Mouse (Mus musculus) heart, adult 2 months (tissue): ENCODE measurements around the gene Armc10. TPM values are rescaled to one million over a fixed set of nuclear protein-coding genes. Genes with fewer than 3 reads are reported as not detected.
A peak's percentile ranks its signal among the peaks of the same experiment; 100 is the strongest.

ENCODE experiments used
- DNase-seq, 2 experiments: peaks; one replicate each; pipeline ENCODE4 v3.0.0; 2021
- H3K27ac ChIP-seq: fragments of 200-600 bp; 2 replicates; pipeline ENCODE4 v1.8.1; 2022
- H3K27me3 ChIP-seq: fragments of 200-500 bp; 2 replicates; pipeline ENCODE4 v1.6.1; 2012; ENCODE audit warnings: mild to moderate bottlenecking, low read length, inconsistent platforms, mixed read lengths; ENCODE audit not compliant: control insufficient read depth, insufficient read depth
- H3K36me3 ChIP-seq: fragments of 200-500 bp; 2 replicates; pipeline ENCODE4 v1.6.1; 2012; ENCODE audit warnings: low read length, inconsistent platforms; ENCODE audit not compliant: control insufficient read depth, insufficient read depth
- H3K4me1 ChIP-seq: fragments of 200-500 bp; 2 replicates; pipeline ENCODE4 v1.6.1; 2011; ENCODE audit warnings: low read length; ENCODE audit not compliant: control insufficient read depth, insufficient read depth
- H3K4me3 ChIP-seq: fragments of 200-600 bp; 2 replicates; pipeline ENCODE4 v1.8.1; 2022
- H3K79me2 ChIP-seq: fragments of 200-500 bp; replicated peaks from 2 replicates; pipeline ENCODE4 v1.6.1; 2012; ENCODE audit warnings: mild to moderate bottlenecking, inconsistent platforms, low read length, moderate library complexity, mixed read lengths; ENCODE audit not compliant: control insufficient read depth, insufficient read depth
- H3K9ac ChIP-seq: fragments of 200-500 bp; 2 replicates; pipeline ENCODE4 v1.6.1; 2012; ENCODE audit warnings: low read depth, mild to moderate bottlenecking, control low read depth, inconsistent platforms, low read length, mixed read lengths
- CTCF ChIP-seq: fragments of 200-600 bp; IDR thresholded peaks from 2 replicates; pipeline ENCODE4 v1.8.1; 2022; ENCODE audit warnings: antibody characterized with exemption, mild to moderate bottlenecking, moderate library complexity
- EP300 ChIP-seq: fragments of 200-500 bp; IDR thresholded peaks from 2 replicates; pipeline ENCODE4 v1.6.1; 2011; ENCODE audit warnings: low read depth, low read length, control low read depth; ENCODE audit not compliant: insufficient read depth
- POLR2A ChIP-seq: fragments of 200-500 bp; IDR thresholded peaks from 2 replicates; pipeline ENCODE4 v1.6.1; 2011; ENCODE audit warnings: mild to moderate bottlenecking, low read depth, low read length, control low read depth; ENCODE audit not compliant: insufficient read depth
- WGBS: fragments of 180-500 bp; shearing (Covaris S2); methylation state at CpG from one replicate; pipeline ENCODE4 v1.1.7; 2018; 5-methylcytosine and 5-hydroxymethylcytosine counted together
- intact Hi-C: fragments of 180-260 bp; cut with DNase I; formaldehyde crosslinking; loops from one replicate; pipeline ENCODE4 v1.15.1; 2025
- polyA plus RNA-seq: library from polyadenylated mRNA; depleted of rRNA; stranded (reverse); fragments of >200 nt; gene quantifications from 2 replicates; pipeline ENCODE4 v1.2.3, GENCODE M21; 2012
- total RNA-seq, 2 experiments: library from RNA; stranded (reverse); gene quantifications; 2 replicates each; pipeline ENCODE4 v1.2.3; 2021

Armc10 gene
- total and polyA plus RNA-seq, 3 experiments = 8.0 to 10.8 (median 9.4) TPM

GRCm38 (mm10) chr5:21672812-21673635 is 27.4 kb downstream of the Armc10 start:
- no peaks in the 10 kb centered on the region for H3K79me2 ChIP-seq
- H3K4me3 ChIP-seq = peak overlapping the region; percentile 20; the same call in 1 of the 2 replicates
- WGBS = 54% methylated on average over 23 of the region's 23 CpGs
- intact Hi-C loops = no loop called here
- H3K27me3 ChIP-seq = no peaks in the 10 kb centered on the region
- no peaks in the 10 kb centered on the region for H3K4me1 ChIP-seq
- no peak for TF ChIP-seq EP300
- TF ChIP-seq POLR2A = no peak
- TF ChIP-seq CTCF = no peak
- H3K9ac ChIP-seq = no peak overlapping the region
- no peak overlapping the region for H3K27ac ChIP-seq
- H3K36me3 ChIP-seq = no peaks in the 10 kb centered on the region
- no peak for DNase-seq

DNA sequence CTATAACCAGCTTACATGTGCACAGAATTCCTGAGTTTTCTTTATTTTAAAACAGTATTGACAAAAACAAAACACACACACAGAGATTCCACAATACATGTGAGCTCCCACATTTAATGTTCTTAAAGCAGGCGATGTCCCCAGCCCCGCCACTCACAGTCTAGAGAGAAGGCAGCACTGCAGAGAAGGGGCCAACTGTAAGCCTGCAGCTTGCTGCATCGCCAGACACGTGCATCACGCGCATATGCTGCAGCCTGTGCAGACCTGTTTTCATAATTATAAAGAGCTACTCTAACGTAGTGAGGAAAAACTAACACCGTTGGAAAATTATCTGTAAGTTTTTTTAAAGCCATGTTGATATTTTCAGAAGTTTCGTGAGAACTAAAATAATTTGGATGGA is 28.1 kb downstream of the Armc10 start:
- intact Hi-C loops = no loop called here
- 88% methylated on average over 9 of the region's 9 CpGs for WGBS

DNA sequence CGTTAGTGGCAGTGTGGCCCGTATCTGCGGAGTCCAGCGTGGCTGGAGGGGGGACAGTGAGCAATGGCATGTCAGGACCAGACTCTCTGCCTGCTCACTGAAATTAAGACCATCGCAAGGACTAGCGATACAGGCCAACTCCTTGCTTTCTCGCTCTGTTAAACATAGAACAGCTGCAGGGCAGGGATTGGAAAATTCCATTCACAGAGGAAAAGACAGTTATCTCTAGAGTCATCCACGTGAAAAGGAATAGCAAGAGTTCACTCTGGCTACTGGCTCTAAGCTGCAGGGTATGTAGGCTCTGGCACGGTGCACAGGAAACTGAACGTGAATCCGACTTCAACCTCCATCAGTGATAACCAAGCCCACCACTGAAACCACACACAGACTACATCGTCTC is 29.4 kb downstream of the Armc10 start:
- no peaks in the 10 kb centered on the region; the same call in 1 of the 2 replicates for H3K4me1 ChIP-seq
- no peak overlapping the region for H3K4me3 ChIP-seq
- intact Hi-C loops = no loop called here
- no peaks in the 10 kb centered on the region for H3K36me3 ChIP-seq
- H3K27ac ChIP-seq = no peak overlapping the region
- H3K9ac ChIP-seq = no peak overlapping the region
- H3K27me3 ChIP-seq = no peaks in the 10 kb centered on the region
- no peak for TF ChIP-seq POLR2A
- no peak for TF ChIP-seq EP300
- no peak for TF ChIP-seq CTCF
- no peaks in the 10 kb centered on the region for H3K79me2 ChIP-seq
- WGBS = 65% methylated on average over 12 of the region's 12 CpGs
- no peak for DNase-seq

More for the DNA sequence above, 28.1 kb downstream of the Armc10 start:
- DNase-seq = no peak
- TF ChIP-seq EP300 = no peak
- no peak for TF ChIP-seq POLR2A
- no peak for TF ChIP-seq CTCF
- Histone ChIP-seq H3K36me3 (no peaks in the 10 kb centered on the region), H3K27me3 (no peaks in the 10 kb centered on the region), H3K4me1 (no peaks in the 10 kb centered on the region), H3K4me3 (no peak overlapping the region), H3K79me2 (no peaks in the 10 kb centered on the region), H3K27ac (no peak overlapping the region), H3K9ac (no peak overlapping the region)

DNA sequence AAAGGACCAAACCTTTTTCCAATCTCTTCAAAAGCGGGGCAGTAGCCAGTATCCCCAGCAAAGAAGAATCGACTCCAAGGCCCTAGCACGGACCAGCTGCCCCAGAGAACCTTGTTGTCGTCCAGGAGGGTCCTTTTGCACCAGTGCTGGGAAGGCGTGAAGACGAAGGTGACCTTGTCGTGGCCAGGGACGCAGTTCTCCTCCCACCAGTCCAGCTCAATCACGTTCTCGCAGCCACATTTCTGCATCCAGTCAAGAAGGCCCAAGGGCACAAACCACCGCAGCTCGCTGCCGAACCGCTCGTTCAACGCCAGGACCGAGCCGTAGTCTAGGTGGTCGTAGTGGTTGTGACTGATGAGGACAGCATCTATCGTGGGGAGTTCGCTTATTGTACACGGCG is 29.9 kb downstream of the Armc10 start:
- H3K79me2 ChIP-seq = no peaks in the 10 kb centered on the region
- H3K36me3 ChIP-seq = no peaks in the 10 kb centered on the region
- no peak for DNase-seq
- WGBS = 94% methylated on average over 23 of the region's 23 CpGs
- TF ChIP-seq EP300 (no peak), CTCF (no peak), POLR2A (no peak)
- intact Hi-C loops = no loop called here
- no peak overlapping the region for H3K27ac ChIP-seq
- no peaks in the 10 kb centered on the region; the same call in 1 of the 2 replicates for H3K4me1 ChIP-seq
- H3K9ac ChIP-seq = no peak overlapping the region
- no peak overlapping the region for H3K4me3 ChIP-seq
- H3K27me3 ChIP-seq = no peaks in the 10 kb centered on the region

- no peak for DNase-seq
- no peaks in the 10 kb centered on the region for H3K36me3 ChIP-seq
- no peaks in the 10 kb centered on the region for H3K79me2 ChIP-seq
- no peak overlapping the region for H3K4me3 ChIP-seq
- WGBS = 89% methylated on average over 6 of the region's 6 CpGs
- H3K27me3 ChIP-seq = no peaks in the 10 kb centered on the region
- TF ChIP-seq EP300 (no peak), CTCF (no peak), POLR2A (no peak)
- H3K4me1 ChIP-seq = no peaks in the 10 kb centered on the region; the same call in none of the 2 replicates
- intact Hi-C loops = no loop called here
- H3K27ac ChIP-seq = no peak overlapping the region
- H3K9ac ChIP-seq = no peak overlapping the region
Measured at GRCm38 (mm10) chr5:21677939-21678338, 32.3 kb downstream of the Armc10 start.

GRCm38 (mm10) chr5:21678363-21678762 is 32.8 kb downstream of the Armc10 start:
- no peaks in the 10 kb centered on the region for H3K27me3 ChIP-seq
- intact Hi-C loops = no loop called here
- TF ChIP-seq EP300 (no peak), POLR2A (no peak)

More at GRCm38 (mm10) chr5:21678363-21678762, 32.8 kb downstream of the Armc10 start:
- Histone ChIP-seq H3K79me2 (no peaks in the 10 kb centered on the region), H3K27ac (no peak overlapping the region), H3K4me1 (no peaks in the 10 kb centered on the region; the same call in none of the 2 replicates), H3K36me3 (no peaks in the 10 kb centered on the region), H3K4me3 (no peak overlapping the region), H3K9ac (no peak overlapping the region)
- WGBS = 95% methylated on average over 9 of the region's 9 CpGs
- DNase-seq = no peak
